Mouse (Mus musculus) midbrain, embryonic 11.5 days (tissue): ENCODE measurements at regions not wholly inside any gene's neighbourhood (a gene's known extent, or its start where the extent isn't known, plus 50 kb on each side); places are given as distances from the start of the nearest gene placed in this dataset.
A peak's percentile ranks its signal among the peaks of the same experiment; 100 is the strongest.

Experiments used
- ATAC-seq: fragments of 200-750 bp; cut with Nextera tagmentation; 2 replicates; pipeline ENCODE4 v1.8.0; 2017; ENCODE audit warnings: moderate TSS enrichment, moderate library complexity; ENCODE audit not compliant: low FRiP score
- DNase-seq: peaks from one replicate; pipeline ENCODE4 v3.0.0; 2015; ENCODE audit warnings: low spot score; ENCODE audit errors: missing footprints
- H3K27ac ChIP-seq: fragments of 300-500 bp; sonication (generic); 2 replicates; pipeline ENCODE4 v1.5.1; 2014; ENCODE audit warnings: low read depth, low read length
- H3K27me3 ChIP-seq: fragments of 300-500 bp; sonication (generic); 2 replicates; pipeline ENCODE4 v1.6.1; 2014; ENCODE audit warnings: mild to moderate bottlenecking, low read length, moderate library complexity, mixed read lengths; ENCODE audit not compliant: control insufficient read depth, insufficient read depth
- H3K36me3 ChIP-seq: fragments of 300-500 bp; sonication (generic); 2 replicates; pipeline ENCODE4 v1.6.1; 2014; ENCODE audit warnings: mild to moderate bottlenecking, low read length, moderate library complexity, mixed read lengths; ENCODE audit not compliant: control insufficient read depth, insufficient read depth
- H3K4me1 ChIP-seq: fragments of 300-500 bp; sonication (generic); 2 replicates; pipeline ENCODE4 v1.6.1; 2014; ENCODE audit warnings: low read length; ENCODE audit not compliant: control insufficient read depth, insufficient read depth
- H3K4me2 ChIP-seq: fragments of 300-500 bp; sonication (generic); 2 replicates; pipeline ENCODE4 v1.6.1; 2014; ENCODE audit warnings: mild to moderate bottlenecking, moderate library complexity
- H3K4me3 ChIP-seq: fragments of 300-500 bp; sonication (generic); 2 replicates; pipeline ENCODE4 v1.5.1; 2014; ENCODE audit warnings: low read depth, low read length
- H3K9ac ChIP-seq: fragments of 300-500 bp; sonication (generic); 2 replicates; pipeline ENCODE4 v1.6.1; 2014; ENCODE audit warnings: low read length
- H3K9me3 ChIP-seq: fragments of 300-500 bp; sonication (generic); 2 replicates; pipeline ENCODE4 v1.6.1; 2016; ENCODE audit warnings: low read length; ENCODE audit not compliant: control insufficient read depth
- WGBS: fragments of 180-500 bp; shearing (Covaris S2); extraction: QIAGEN DNeasy Blood & Tissue Kit; methylation state at CpG from one replicate; pipeline ENCODE4 v1.1.7; 2014; 5-methylcytosine and 5-hydroxymethylcytosine counted together

DNA sequence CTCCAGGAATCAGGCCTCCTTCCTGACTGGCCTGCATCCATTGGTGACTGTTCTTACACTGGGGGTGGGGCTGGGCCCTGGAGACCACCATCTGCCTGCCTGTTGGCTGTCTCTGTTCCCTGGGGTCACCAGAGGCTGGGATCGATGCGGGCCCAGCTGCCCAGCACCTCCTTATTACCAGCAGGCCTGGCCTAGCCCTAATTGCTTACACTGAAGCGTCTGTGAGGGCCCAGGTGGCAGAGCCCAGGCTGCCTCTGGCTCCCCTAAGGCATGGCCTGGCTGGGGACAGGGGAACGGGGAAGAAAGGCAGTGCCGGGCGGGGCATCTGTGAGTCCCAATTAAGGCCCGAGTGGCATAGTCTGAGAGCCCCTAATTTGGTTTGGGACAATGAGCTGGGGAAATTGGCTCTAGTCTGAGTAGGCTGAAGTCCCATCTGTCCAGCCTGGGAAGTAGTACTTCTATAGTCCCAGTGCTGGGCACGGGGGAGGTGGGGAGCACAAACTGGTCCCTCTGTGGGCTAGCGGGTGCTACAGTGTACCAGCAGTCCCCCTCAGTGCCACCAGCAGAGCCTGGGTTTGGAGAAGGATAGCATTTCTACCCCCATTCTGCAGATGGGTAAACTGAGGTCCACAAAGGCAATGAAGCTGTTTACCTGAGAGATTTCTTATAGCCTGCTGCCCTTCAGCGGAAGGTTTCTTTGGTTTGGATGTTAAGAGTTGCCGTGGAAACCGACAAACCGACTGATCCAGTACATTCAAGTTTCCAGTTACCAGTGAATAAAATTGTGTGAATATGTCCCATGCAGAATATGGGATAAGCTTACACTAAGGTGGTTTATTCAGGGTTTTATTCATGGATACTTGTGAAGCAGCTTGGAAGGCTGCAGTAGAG, 121.6 kb downstream of the Mn1 start:
- Histone ChIP-seq H3K27ac (no peak overlapping the region; the same call in 1 of the 2 replicates), H3K27me3 (no peaks in the 10 kb centered on the region), H3K4me3 (no peak overlapping the region), H3K4me2 (no peak overlapping the region), H3K9me3 (no peaks in the 10 kb centered on the region), H3K9ac (no peak overlapping the region), H3K4me1 (peaks cover 5% of the 10 kb centered on the region), H3K36me3 (no peaks in the 10 kb centered on the region)
- peak; percentile 77 for ATAC-seq
- 71% methylated on average over 13 of the region's 13 CpGs for WGBS
- DNase-seq, result peak; percentile 91

DNA sequence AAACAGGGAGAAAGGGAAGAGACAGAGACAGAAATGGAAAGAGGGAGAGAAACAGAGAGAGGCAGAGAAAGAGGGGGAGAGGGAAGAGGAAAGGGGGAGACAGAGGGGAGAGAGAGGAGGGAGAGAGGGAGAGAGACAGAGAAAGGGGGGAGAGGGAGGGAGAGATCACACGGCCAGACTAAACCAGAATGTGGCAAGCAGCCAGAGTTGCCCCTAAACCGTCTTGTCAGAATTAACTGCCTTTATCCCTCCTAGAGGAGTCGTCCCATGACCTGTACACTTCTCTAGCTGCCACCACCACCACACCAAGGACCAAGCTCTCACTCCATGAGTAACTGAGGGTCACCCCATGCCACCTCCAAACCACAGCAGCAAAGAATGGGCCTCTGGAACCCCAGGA, 123.3 kb downstream of the Mn1 start:
- H3K9me3 ChIP-seq, result no peaks in the 10 kb centered on the region
- WGBS, result 39% methylated on average over 3 of the region's 3 CpGs
- ATAC-seq (no peak), DNase-seq (no peak)
- no peak overlapping the region for H3K4me2 ChIP-seq
- H3K4me1 ChIP-seq, result peaks cover 5% of the 10 kb centered on the region; the same call in 1 of the 2 replicates
- no peak overlapping the region for H3K9ac ChIP-seq
- H3K36me3 ChIP-seq, result no peaks in the 10 kb centered on the region
- H3K27me3 ChIP-seq, result no peaks in the 10 kb centered on the region
- no peak overlapping the region for H3K4me3 ChIP-seq
- H3K27ac ChIP-seq, result no peak overlapping the region

DNA sequence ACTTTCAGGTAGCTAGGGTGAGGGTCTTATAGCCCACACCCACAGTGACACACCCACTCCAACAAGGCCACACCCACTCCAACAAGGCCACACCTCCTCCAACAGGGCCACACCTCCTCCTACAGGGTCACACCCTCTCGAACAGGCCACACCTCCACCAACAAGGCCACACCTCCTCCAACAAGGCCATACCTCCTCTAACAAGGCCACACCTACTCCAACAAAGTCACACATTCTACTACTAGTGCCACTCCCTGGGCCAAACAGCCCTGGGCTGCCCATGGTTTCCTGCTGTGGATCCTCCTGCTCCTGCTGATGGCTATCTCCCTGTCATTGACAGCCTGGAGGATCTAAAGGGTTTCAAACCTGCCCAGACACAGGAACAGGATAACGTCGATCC, 124.9 kb downstream of the Mn1 start:
- Histone ChIP-seq H3K36me3 (no peaks in the 10 kb centered on the region), H3K4me3 (no peak overlapping the region), H3K27me3 (no peaks in the 10 kb centered on the region), H3K4me2 (no peak overlapping the region), H3K9ac (no peak overlapping the region), H3K4me1 (no peaks in the 10 kb centered on the region; the same call in 1 of the 2 replicates), H3K9me3 (no peaks in the 10 kb centered on the region), H3K27ac (no peak overlapping the region)
- no peak for DNase-seq
- WGBS, result 92% methylated on average over 3 of the region's 3 CpGs
- no peak for ATAC-seq

DNA sequence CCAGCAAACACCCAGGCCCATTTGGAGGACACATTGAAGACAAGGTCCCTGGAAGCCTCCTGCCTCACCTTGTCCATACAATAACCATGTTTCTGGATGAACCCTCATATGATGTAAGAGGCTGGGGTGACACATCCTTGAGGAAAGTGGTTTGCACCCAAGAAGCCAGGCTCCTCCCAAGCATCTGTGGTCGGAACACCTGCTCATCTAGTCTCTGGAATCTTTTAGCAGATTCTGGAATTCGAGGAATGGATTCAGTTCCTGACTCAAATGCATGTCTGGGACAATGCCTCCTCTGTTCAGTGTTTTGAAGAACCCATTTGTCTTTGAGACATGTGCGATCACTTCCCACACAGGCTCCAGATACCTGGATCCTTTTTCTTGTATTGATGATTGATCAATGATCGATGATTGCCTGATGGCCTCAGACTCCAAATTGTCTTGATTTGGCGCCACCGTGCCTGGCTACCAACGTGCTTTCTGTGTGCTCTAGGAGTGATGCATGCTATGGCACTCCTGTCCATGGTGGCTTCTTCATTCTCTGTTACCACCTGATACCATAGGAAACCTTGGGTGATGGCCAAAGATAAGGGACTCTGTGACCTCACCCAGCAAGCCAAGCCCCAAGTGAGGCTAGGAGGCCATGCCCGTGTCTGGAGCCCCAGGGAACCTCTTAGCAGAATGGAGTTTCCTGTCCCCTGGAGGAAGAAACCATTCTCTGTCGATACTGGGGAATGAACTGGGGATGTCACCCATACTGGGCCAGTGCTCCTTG, 126.7 kb downstream of the Mn1 start:
- WGBS, result 86% methylated on average over 9 of the region's 9 CpGs
- Histone ChIP-seq H3K4me1 (no peaks in the 10 kb centered on the region), H3K27me3 (no peaks in the 10 kb centered on the region), H3K4me3 (no peak overlapping the region), H3K9me3 (no peaks in the 10 kb centered on the region), H3K36me3 (no peaks in the 10 kb centered on the region), H3K27ac (no peak overlapping the region), H3K4me2 (no peak overlapping the region), H3K9ac (no peak overlapping the region)
- DNase-seq, result no peak
- no peak for ATAC-seq

DNA sequence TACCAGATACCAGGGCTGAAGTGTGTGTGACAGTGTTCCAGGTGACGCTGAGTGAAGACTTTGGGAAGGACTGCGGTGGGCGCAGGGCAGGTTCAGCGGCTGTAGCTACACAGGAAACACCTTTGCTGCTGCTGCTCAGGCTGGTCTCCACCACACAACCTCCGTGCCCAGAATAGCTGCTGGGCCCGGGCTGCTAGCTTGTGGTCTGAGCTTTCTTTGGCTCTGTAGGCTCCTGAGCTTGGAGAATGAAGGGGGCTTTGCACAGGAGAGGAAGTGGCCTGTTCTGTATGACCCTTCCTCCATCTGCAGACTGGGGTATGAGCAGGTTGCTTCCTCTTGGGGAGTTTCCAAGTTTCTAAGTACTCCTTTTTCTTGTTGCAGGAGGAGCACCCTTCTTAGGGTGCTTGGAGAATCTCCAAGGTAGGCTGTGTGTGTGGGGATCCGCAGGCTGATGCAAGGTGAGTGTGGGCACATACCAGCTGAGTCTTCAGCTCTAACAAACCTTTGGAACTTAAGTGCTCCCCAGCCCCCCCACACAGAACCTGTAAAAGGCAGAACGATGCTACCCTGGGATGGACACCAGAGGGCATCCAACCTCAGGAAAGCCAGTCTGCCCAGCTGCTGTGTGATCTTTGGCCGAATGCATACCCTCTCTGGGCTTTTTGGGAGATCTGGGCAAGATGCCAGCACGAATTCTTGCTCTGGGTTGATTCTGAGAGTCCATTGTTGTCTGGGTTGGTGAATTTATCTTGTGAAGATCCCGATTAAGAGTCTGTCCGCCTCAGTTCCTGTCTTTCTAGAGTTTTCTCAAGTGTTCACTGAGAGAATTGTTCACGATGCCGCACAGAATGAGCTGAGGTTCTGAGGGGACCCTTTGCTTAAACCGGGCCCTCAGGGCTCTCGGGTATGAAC, 136.6 kb downstream of the Mn1 start:
- Histone ChIP-seq H3K27me3 (no peaks in the 10 kb centered on the region), H3K4me3 (no peak overlapping the region), H3K4me2 (no peak overlapping the region), H3K4me1 (peaks cover 27% of the 10 kb centered on the region), H3K27ac (peak overlapping the region; percentile 86), H3K9me3 (no peaks in the 10 kb centered on the region), H3K9ac (peak overlapping the region; percentile 29; the same call in 1 of the 2 replicates), H3K36me3 (no peaks in the 10 kb centered on the region)
- ATAC-seq, result no peak
- WGBS, result 85% methylated on average over 16 of the region's 16 CpGs
- peak; percentile 87 for DNase-seq

DNA sequence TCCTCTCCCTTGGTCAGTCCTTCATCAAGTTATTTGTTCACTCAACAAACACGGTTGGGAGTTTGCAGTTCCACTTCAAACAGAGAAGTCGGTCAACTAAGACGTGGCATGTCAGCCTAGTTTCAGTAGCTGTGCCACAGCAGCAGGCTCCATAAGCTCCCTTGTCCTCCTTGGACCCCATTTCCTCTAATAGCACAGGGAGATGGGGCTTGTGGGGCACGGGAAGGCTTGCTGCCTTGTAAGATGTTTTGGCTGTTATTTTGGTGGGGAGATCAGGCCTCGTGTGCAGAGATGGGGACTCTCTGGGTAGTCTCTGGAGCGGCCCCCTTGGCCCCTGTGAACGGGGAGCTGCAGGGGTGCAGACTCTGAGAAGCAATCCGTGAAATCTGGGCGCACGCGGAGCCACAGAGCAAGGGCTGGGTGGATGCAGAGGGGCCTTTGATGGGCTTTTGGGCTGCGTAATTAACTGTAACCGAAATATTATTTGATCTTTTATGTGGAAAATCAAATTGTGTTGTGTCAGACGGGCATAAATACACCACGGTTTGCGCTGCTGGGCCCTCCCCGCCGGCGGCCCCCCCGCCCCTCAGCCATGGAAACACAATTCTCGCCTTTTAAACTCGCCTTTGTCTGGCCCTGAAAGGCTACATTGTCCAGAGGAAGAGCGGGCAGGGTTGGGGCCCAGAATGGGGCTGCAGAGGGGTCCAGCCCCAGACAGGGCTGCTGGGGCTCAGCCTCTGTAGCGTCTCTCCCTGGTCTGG, 137.6 kb downstream of the Mn1 start:
- ATAC-seq (peak; percentile 94), DNase-seq (peak; percentile 97)
- Histone ChIP-seq H3K27me3 (no peaks in the 10 kb centered on the region), H3K4me1 (peaks cover 27% of the 10 kb centered on the region), H3K4me3 (no peak overlapping the region), H3K4me2 (peak overlapping the region; percentile 12), H3K9me3 (no peaks in the 10 kb centered on the region), H3K36me3 (no peaks in the 10 kb centered on the region), H3K9ac (peak overlapping the region; percentile 29; the same call in 1 of the 2 replicates), H3K27ac (peak overlapping the region; percentile 86)
- 3% methylated on average over 24 of the region's 24 CpGs for WGBS

DNA sequence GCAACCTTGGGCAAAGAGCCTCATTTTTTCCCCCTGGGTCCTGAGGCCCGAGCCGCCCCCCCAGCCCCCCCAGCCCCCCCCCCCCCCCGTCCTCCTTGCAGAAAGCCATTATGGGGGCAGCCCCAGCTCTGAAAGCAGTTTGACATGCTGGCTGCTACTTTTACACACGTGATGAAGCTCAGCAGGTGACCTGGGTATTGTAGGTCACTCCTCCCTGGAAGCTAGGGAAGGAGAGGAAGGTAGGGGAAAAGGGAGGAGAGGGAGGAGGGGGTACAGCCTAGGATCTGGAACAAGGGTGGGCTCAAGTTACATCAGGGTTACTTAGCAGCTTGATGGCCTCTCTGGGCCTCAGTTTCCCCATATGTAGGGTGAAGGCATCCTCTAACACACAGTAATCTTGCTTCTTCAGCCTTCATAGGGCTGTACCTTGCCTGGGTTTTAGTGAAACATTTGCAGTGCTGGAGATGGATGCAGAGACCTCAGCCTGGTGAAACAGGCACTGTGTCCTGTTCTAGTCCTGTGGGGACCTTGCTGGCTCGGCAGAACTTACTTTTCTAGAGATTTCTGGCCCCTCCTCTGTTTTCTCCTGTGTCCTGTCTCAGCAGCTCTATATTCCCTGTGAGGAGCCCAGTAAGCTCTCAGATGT, 138.3 kb downstream of the Mn1 start:
- H3K4me2 ChIP-seq, result peak overlapping the region; percentile 12; the same call in 1 of the 2 replicates
- no peaks in the 10 kb centered on the region for H3K36me3 ChIP-seq
- H3K9ac ChIP-seq, result peak overlapping the region; percentile 29; the same call in 1 of the 2 replicates
- no peaks in the 10 kb centered on the region for H3K9me3 ChIP-seq
- DNase-seq (peak; percentile 88), ATAC-seq (peak; percentile 51)
- 1% methylated on average over 3 of the region's 5 CpGs for WGBS
- H3K4me3 ChIP-seq, result no peak overlapping the region
- H3K4me1 ChIP-seq, result peaks cover 30% of the 10 kb centered on the region
- no peaks in the 10 kb centered on the region for H3K27me3 ChIP-seq
- H3K27ac ChIP-seq, result peak overlapping the region; percentile 86

DNA sequence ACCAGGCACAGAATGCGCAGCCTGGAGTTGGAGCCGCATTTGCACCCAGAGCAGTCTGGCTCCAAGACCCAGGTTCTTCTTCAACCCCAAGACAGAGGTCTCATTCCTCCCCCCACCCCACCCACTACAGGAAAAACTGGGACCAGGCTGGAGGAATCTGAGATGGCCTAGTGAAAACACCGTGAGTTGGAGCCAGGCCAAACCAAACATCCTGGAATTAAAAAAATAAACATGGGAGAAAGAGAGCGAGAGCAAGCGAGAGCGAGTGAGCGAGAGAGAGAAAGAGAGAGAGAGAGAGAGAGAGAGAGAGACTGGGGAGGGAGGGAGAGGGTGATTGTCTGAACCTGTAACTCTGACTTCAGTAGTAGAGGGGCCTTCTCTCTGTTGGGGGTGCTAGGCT, 138.8 kb downstream of the Mn1 start:
- no peak overlapping the region for H3K4me3 ChIP-seq
- ATAC-seq (no peak), DNase-seq (peak; percentile 93)
- H3K4me2 ChIP-seq, result no peak overlapping the region
- no peaks in the 10 kb centered on the region for H3K36me3 ChIP-seq
- H3K27ac ChIP-seq, result peak overlapping the region; percentile 86
- H3K9me3 ChIP-seq, result no peaks in the 10 kb centered on the region
- H3K9ac ChIP-seq, result no peak overlapping the region
- no peaks in the 10 kb centered on the region for H3K27me3 ChIP-seq
- peaks cover 30% of the 10 kb centered on the region for H3K4me1 ChIP-seq
- 72% methylated on average over 7 of the region's 7 CpGs for WGBS
